Mouse (Mus musculus) cerebellum, adult 11 months (tissue): Measurements from ENCODE around the gene Hmox2.

ENCODE experiments used
- DNase-seq: peaks from one replicate; pipeline ENCODE4 v3.0.0; 2022

Gene Hmox2

DNA sequence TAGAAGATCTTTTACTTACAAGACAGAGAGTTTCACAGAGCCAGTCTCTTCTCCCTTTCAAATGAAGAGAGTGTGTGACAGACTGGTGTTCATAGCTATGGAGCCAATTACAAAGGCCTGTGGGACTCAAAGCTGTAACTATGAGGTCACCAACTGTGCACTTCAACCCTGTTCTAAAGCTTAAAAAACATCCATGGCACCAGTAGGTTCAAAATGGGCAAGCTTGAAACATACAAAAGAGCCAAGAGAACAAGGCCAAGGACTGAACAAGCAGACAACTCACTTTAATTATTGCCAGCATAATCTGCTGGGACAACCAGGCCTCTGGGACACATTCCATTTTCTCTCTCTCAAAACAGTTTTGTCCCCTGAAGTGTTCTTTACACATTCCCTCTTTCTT lies 62.0 kb downstream of the Hmox2 start:
- DNase-seq, result no peak

DNA sequence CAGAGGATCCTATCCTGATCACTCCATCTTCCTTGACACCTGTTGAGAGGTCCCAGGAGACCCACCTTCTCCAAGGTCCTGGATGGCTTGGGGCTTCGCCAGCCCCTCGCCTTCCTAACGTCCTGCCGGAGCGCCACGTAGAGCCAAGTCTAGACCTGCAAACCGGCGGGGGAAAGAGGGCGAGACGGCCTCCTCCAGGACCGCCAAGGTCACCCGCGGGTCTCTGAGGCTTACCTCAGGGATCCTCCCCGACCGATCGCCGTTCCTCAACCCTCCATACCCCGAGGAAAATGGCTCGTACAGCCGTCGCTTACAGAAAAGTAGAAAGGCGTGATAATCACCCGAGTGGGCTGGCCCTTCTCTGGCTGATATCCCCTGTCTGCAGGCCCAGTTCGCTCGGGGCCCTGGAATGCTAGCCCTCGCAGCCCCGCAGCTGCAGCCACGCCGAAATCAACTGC lies 63.2 kb downstream of the Hmox2 start:
- DNase-seq, result peak; percentile 52

DNA sequence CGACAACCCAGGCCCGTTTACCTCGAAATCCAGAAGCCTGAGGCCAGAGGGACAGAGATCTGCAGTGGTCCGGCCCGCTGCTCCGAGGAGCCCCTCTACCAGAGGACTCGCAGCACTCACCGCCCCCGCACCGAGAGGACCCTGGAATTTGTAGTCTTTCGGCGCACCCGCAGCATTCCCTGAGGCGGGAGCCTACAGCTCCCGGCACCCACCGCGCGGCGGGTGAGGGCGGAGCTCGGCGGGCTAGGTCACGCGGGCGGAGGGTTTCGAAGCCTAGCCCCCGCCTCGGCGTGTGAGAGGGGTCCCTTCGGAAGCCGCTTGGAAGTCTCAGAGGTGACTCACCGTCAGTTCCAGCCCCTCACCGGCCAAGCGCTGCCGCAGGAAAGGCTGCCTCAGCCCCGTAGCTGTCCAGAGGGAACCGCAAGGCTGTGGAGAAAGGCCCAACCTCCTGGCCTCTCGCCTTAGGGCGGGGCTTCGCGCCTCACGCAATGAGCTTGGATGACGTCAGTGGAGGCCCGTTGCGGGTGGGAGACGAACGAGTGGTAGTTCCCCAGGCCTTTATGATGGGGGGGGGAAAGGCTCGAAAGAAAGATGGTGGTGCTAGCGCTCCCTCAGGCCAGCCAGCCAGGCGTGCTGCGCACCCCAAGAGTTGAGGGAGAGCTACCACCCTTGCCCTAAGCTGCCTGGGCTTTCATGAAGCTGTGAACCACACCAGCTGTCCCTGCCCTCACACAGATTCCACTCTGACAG lies 63.8 kb downstream of the Hmox2 start, which contains the start of gene Cdip1:
TSS of gene Cdip1 (minus strand) at position 483 of the 750 bp plus-strand sequence.
- peak; percentile 96 for DNase-seq

DNA sequence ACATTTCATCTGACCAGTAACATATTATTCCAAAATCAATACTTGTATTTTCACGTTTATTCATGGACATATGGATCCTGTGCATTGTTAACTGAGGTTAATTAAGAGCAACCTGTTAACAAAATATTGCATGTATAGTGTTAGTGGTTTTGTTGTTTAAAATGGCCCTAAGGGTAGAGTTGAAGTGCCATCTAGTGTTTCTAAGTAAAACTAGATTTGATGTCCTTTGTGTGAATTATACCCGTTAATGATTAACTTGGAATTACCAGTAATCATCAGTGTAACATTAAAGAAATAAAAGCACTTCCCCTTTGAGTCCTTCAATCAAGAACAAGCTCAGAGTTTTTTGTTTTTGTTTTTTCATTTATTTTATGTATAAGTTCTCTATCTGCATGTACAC lies 65.2 kb downstream of the Hmox2 start:
- no peak for DNase-seq

DNA sequence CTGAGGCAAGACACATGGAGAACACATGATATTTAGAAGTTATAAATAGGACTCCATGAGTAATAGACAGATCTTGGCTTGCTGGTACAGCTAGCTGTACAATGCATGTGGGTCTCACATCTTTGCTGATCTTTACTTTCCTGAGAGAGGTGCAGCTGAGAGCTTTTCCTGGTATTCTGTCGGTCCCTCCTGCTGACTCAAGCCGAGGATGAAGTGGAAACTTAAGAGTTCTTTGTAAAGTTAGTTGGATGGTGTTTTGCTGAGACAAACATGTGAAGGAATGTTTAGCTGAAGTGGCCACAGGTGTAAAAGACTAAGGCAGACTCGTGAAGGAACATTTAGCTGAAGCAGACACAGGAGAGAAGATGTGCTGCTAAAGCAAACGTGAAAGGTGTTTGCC lies 70.5 kb downstream of the Hmox2 start:
- no peak for DNase-seq
